Mouse (Mus musculus): ENCODE results near the gene Ptpa. TPM values are rescaled to one million over a fixed set of nuclear protein-coding genes. Genes with fewer than 3 reads are reported as not detected.
"Not testable (repeated sequence)": the region's sequence is repeated elsewhere in the genome, so short reads cannot be mapped to it uniquely, and the experiment has no call there.

Gene Ptpa
- polyA plus RNA-seq, 1 experiment from 2014 or later = 128 TPM

GRCm38 (mm10) chr2:30403870-30404269 is 12.0 kb upstream of the Ptpa start:
- no peak overlapping the region for H3K27ac ChIP-seq
- H3K9me3 ChIP-seq = no peaks in the 10 kb centered on the region
- H3K4me3 ChIP-seq (replicated peaks) = no peak overlapping the region
- H3K36me3 ChIP-seq = peaks cover 17% of the 10 kb centered on the region; the same call in 1 of the 2 replicates
- no peak for ATAC-seq (ENCODE audit: insufficient read depth, low FRiP score, low read depth)
- H3K27me3 ChIP-seq (replicated peaks) = no peaks in the 10 kb centered on the region
- 74% methylated on average over 1 of the region's 1 CpGs for WGBS
- H3K9ac ChIP-seq = no peak overlapping the region
- 0 out of 2 replicates have a peak, but pooled peaks cover under 1% of the 10 kb centered on the region for H3K4me1 ChIP-seq
- H3K4me2 ChIP-seq = no peak overlapping the region

- WGBS = 83% methylated on average over 2 of the region's 2 CpGs
- ATAC-seq (ENCODE audit: insufficient read depth, low FRiP score, low read depth) = no peak
Observed at GRCm38 (mm10) chr2:30407221-30407620, 8.6 kb upstream of the Ptpa start.

GRCm38 (mm10) chr2:30407778-30408177 is 8.1 kb upstream of the Ptpa start:
- ATAC-seq (ENCODE audit: insufficient read depth, low FRiP score, low read depth) = no peak
- whole genome bisulfite sequencing = 90% methylated on average over 10 of the region's 10 CpGs
- Histone ChIP-seq H3K27ac (no peak overlapping the region), H3K9me3 (no peaks in the 10 kb centered on the region), H3K9ac (no peak overlapping the region), H3K27me3 (replicated peaks) (no peaks in the 10 kb centered on the region), H3K4me3 (replicated peaks) (no peak overlapping the region), H3K36me3 (peaks cover 12% of the 10 kb centered on the region; the same call in 1 of the 2 replicates), H3K4me2 (no peak overlapping the region), H3K4me1 (no peaks in the 10 kb centered on the region)

More at GRCm38 (mm10) chr2:30407221-30407620, 8.6 kb upstream of the Ptpa start:
- H3K36me3 ChIP-seq = peaks cover 14% of the 10 kb centered on the region; the same call in 1 of the 2 replicates
- no peaks in the 10 kb centered on the region for H3K9me3 ChIP-seq
- H3K4me3 ChIP-seq (replicated peaks) = no peak overlapping the region
- no peaks in the 10 kb centered on the region for H3K27me3 ChIP-seq (replicated peaks)
- H3K27ac ChIP-seq = no peak overlapping the region
- no peak overlapping the region for H3K4me2 ChIP-seq
- no peak overlapping the region for H3K9ac ChIP-seq
- no peaks in the 10 kb centered on the region for H3K4me1 ChIP-seq

GRCm38 (mm10) chr2:30408452-30409100 is 7.3 kb upstream of the Ptpa start:
- H3K4me1 ChIP-seq = no peaks in the 10 kb centered on the region
- no peak overlapping the region for H3K9ac ChIP-seq
- no peak for ATAC-seq (ENCODE audit: insufficient read depth, low FRiP score, low read depth)
- peaks cover 11% of the 10 kb centered on the region; the same call in 1 of the 2 replicates for H3K36me3 ChIP-seq
- H3K27me3 ChIP-seq (replicated peaks) = no peaks in the 10 kb centered on the region
- 81% methylated on average over 8 of the region's 8 CpGs for WGBS
- no peak overlapping the region for H3K27ac ChIP-seq
- no peak overlapping the region for H3K4me2 ChIP-seq
- H3K9me3 ChIP-seq = no peaks in the 10 kb centered on the region
- H3K4me3 ChIP-seq (replicated peaks) = no peak overlapping the region

GRCm38 (mm10) chr2:30409454-30410176 is 6.2 kb upstream of the Ptpa start:
- ATAC-seq (ENCODE audit: insufficient read depth, low FRiP score, low read depth) = no peak
- Histone ChIP-seq H3K4me1 (peaks cover 2% of the 10 kb centered on the region), H3K4me2 (no peak overlapping the region), H3K27me3 (replicated peaks) (no peaks in the 10 kb centered on the region), H3K27ac (no peak overlapping the region), H3K9ac (no peak overlapping the region), H3K36me3 (peaks cover 11% of the 10 kb centered on the region; the same call in 1 of the 2 replicates), H3K9me3 (no peaks in the 10 kb centered on the region), H3K4me3 (replicated peaks) (no peak overlapping the region)
- WGBS = 76% methylated on average over 5 of the region's 5 CpGs

GRCm38 (mm10) chr2:30413038-30413973 is 2.5 kb upstream of the Ptpa start:
- H3K4me2 ChIP-seq = 0 out of 2 replicates have a peak overlapping the region, but pooled peaks have one; percentile 89
- H3K27ac ChIP-seq = no peak overlapping the region
- H3K9ac ChIP-seq = no peak overlapping the region
- no peaks in the 10 kb centered on the region for H3K9me3 ChIP-seq
- no peaks in the 10 kb centered on the region for H3K27me3 ChIP-seq (replicated peaks)
- 79% methylated on average over 16 of the region's 16 CpGs for WGBS
- peaks cover 11% of the 10 kb centered on the region for H3K4me1 ChIP-seq
- ATAC-seq (ENCODE audit: insufficient read depth, low FRiP score, low read depth) = no peak
- peaks cover 6% of the 10 kb centered on the region; the same call in 1 of the 2 replicates for H3K36me3 ChIP-seq
- no peak overlapping the region for H3K4me3 ChIP-seq (replicated peaks)

GRCm38 (mm10) chr2:30414101-30414500 is 1.7 kb upstream of the Ptpa start:
- no peak overlapping the region for H3K9ac ChIP-seq
- no peaks in the 10 kb centered on the region for H3K27me3 ChIP-seq (replicated peaks)
- H3K4me3 ChIP-seq (replicated peaks) = no peak overlapping the region
- 0 out of 2 replicates have a peak, but pooled peaks cover 3% of the 10 kb centered on the region for H3K36me3 ChIP-seq
- peaks cover 19% of the 10 kb centered on the region for H3K4me1 ChIP-seq
- no peaks in the 10 kb centered on the region for H3K9me3 ChIP-seq
- peak overlapping the region; percentile 89; the same call in 1 of the 2 replicates for H3K4me2 ChIP-seq
- H3K27ac ChIP-seq = no peak overlapping the region
- WGBS = 72% methylated on average over 4 of the region's 4 CpGs
- ATAC-seq (ENCODE audit: insufficient read depth, low FRiP score, low read depth) = no peak

- Histone ChIP-seq H3K4me2 (peak overlapping the region; percentile 89), H3K4me1 (peaks cover 23% of the 10 kb centered on the region), H3K27ac (0 out of 2 replicates have a peak overlapping the region, but pooled peaks have one; percentile 98), H3K27me3 (replicated peaks) (no peaks in the 10 kb centered on the region), H3K9me3 (no peaks in the 10 kb centered on the region), H3K9ac (0 out of 2 replicates have a peak overlapping the region, but pooled peaks have one; percentile 76), H3K36me3 (no peaks in the 10 kb centered on the region), H3K4me3 (replicated peaks) (peak overlapping the region; percentile 96)
- WGBS = 51% methylated on average over 5 of the region's 5 CpGs
- ATAC-seq (ENCODE audit: insufficient read depth, low FRiP score, low read depth) = no peak
Observed at GRCm38 (mm10) chr2:30414681-30415080, 1.2 kb upstream of the Ptpa start.

GRCm38 (mm10) chr2:30415157-30415935 is 493 bp upstream of the Ptpa start, which contains the start of gene Crat:
Gene Crat (minus strand): TSS chr2:30415813.
- Histone ChIP-seq H3K27ac (peak within 1 kb of the TSS; percentile 98), H3K9me3 (no peaks in the 10 kb centered on the region), H3K36me3 (no peaks in the 10 kb centered on the region), H3K9ac (peak within 1 kb of the TSS; percentile 76), H3K4me1 (peaks cover 23% of the 10 kb centered on the region), H3K4me2 (peak within 1 kb of the TSS; percentile 89), H3K27me3 (replicated peaks) (no peaks in the 10 kb centered on the region), H3K4me3 (replicated peaks) (peak within 1 kb of the TSS; percentile 96)
- under 1% methylated on average over 58 of the region's 58 CpGs for WGBS
- peak; percentile 90 for ATAC-seq (ENCODE audit: insufficient read depth, low FRiP score, low read depth)

- H3K4me2 ChIP-seq = peak overlapping the region; percentile 89
- H3K27me3 ChIP-seq (replicated peaks) = no peaks in the 10 kb centered on the region
- peak overlapping the region; percentile 96 for H3K4me3 ChIP-seq (replicated peaks)
- ATAC-seq (ENCODE audit: insufficient read depth, low FRiP score, low read depth) = no peak
- H3K9ac ChIP-seq = peak overlapping the region; percentile 76
- peak overlapping the region; percentile 98 for H3K27ac ChIP-seq
- H3K4me1 ChIP-seq = peaks cover 23% of the 10 kb centered on the region
- no peaks in the 10 kb centered on the region for H3K9me3 ChIP-seq
- WGBS = 0% methylated on average over 7 of the region's 7 CpGs
- no peaks in the 10 kb centered on the region for H3K36me3 ChIP-seq
Observed at GRCm38 (mm10) chr2:30416649-30416965, 768 bp downstream of the Ptpa start.

GRCm38 (mm10) chr2:30417154-30417553 is 1.3 kb downstream of the Ptpa start:
- not testable (repeated sequence) for H3K9me3 ChIP-seq; H3K36me3 ChIP-seq; H3K27me3 ChIP-seq (replicated peaks); H3K27ac ChIP-seq; H3K9ac ChIP-seq; ATAC-seq (ENCODE audit: insufficient read depth, low FRiP score, low read depth)
- 72% methylated on average over 6 of the region's 6 CpGs for WGBS
- Histone ChIP-seq H3K4me2 (peak overlapping the region; percentile 89), H3K4me1 (peaks cover 23% of the 10 kb centered on the region), H3K4me3 (replicated peaks) (peak overlapping the region; percentile 96; the same call in 1 of the 2 replicates)

Data from stomach, embryonic 15.5 days (tissue).